Mouse (Mus musculus) forebrain, embryonic 13.5 days (tissue): ENCODE results near the gene Zfp292. TPM values are rescaled to one million over a fixed set of nuclear protein-coding genes. Genes with fewer than 3 reads are reported as not detected.

ENCODE experiments used
- ATAC-seq: fragments of 200-750 bp; cut with Nextera tagmentation; 2 replicates; pipeline ENCODE4 v1.8.0; 2017
- H3K27ac ChIP-seq: fragments of 300-500 bp; sonication (generic); 2 replicates; pipeline ENCODE4 v1.5.1; 2015; ENCODE audit warnings: inconsistent platforms, mild to moderate bottlenecking, moderate library complexity
- H3K27me3 ChIP-seq: fragments of 300-500 bp; sonication (generic); 2 replicates; pipeline ENCODE4 v1.6.1; 2015; ENCODE audit warnings: mild to moderate bottlenecking, inconsistent platforms
- H3K36me3 ChIP-seq: fragments of 300-500 bp; sonication (generic); 2 replicates; pipeline ENCODE4 v1.6.1; 2015; ENCODE audit warnings: mild to moderate bottlenecking, inconsistent platforms; ENCODE audit not compliant: poor library complexity, severe bottlenecking
- H3K4me1 ChIP-seq: fragments of 300-500 bp; sonication (generic); 2 replicates; pipeline ENCODE4 v1.6.1; 2015; ENCODE audit warnings: inconsistent platforms
- H3K4me2 ChIP-seq: fragments of 300-500 bp; sonication (generic); 2 replicates; pipeline ENCODE4 v1.6.1; 2015; ENCODE audit warnings: inconsistent platforms, mild to moderate bottlenecking, moderate library complexity
- H3K4me3 ChIP-seq: fragments of 300-500 bp; sonication (generic); 2 replicates; pipeline ENCODE4 v1.5.1; 2015; ENCODE audit warnings: mild to moderate bottlenecking, inconsistent platforms
- H3K9ac ChIP-seq: fragments of 300-500 bp; sonication (generic); 2 replicates; pipeline ENCODE4 v1.6.1; 2015; ENCODE audit warnings: mild to moderate bottlenecking, inconsistent platforms
- H3K9me3 ChIP-seq: fragments of 300-500 bp; sonication (generic); replicated peaks from 2 replicates; pipeline ENCODE4 v1.6.1; 2016; ENCODE audit warnings: inconsistent platforms
- WGBS: fragments of 180-500 bp; shearing (Covaris S2); methylation state at CpG from one replicate; pipeline ENCODE4 v1.1.7; 2015; 5-methylcytosine and 5-hydroxymethylcytosine counted together
- polyA plus RNA-seq: library from polyadenylated mRNA; unstranded; fragments of >200 nt; fragmentation: Nextera tagmentation; extraction: Ambion mirVana; gene quantifications from 2 replicates; pipeline ENCODE4 v1.2.1, GENCODE M21; 2015

Gene Zfp292
- polyA plus RNA-seq, 1 experiment from 2014 or later: 34.8 TPM

DNA sequence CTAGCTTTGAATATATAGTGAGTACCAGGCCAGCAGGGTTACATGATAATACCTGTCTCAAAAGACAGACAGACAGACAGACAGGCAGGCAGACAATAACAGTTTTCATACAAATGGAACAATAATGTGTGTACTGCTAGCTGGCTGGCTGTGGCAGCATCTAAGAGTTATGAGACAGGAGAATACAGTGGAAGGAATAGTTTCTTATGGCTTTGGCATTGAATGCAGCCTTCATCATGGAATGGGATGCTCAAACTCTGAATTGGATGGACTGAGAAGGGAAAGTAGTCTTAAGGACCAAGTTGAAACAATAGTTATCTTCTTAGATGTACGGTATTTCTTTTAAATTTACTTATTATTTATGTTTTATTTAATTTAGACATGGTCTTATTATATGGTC lies 16.6 kb upstream of the Zfp292 start:
- H3K4me1 ChIP-seq: peaks cover 4% of the 10 kb centered on the region; the same call in 1 of the 2 replicates
- no peaks in the 10 kb centered on the region for H3K36me3 ChIP-seq
- ATAC-seq: no peak
- no peak overlapping the region for H3K4me3 ChIP-seq
- no peak overlapping the region for H3K4me2 ChIP-seq
- no peak overlapping the region for H3K27ac ChIP-seq
- no peak overlapping the region for H3K9ac ChIP-seq
- no peaks in the 10 kb centered on the region for H3K27me3 ChIP-seq
- H3K9me3 ChIP-seq: no peaks in the 10 kb centered on the region
- 92% methylated on average over 1 of the region's 1 CpGs for WGBS

DNA sequence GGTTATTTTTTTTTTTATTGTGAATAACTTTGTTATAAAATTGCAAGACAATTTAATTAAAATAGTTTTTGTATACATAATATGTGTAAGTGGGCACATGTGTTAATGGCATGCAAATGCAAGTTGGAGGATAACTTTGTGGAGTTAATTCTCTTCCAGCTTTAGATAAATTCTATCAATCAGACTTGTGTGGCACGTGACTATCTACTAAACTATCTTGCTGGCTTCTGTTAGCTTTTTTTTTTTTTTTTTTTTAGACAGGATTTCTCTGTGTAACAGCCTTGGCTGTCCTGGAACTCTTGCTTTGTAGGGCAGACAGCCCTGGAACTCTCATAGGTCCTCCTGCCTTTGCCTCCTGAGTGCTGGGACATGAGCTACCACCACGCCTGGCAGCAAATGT lies 15.7 kb upstream of the Zfp292 start:
- Histone ChIP-seq H3K4me2 (no peak overlapping the region), H3K9me3 (no peaks in the 10 kb centered on the region), H3K27ac (no peak overlapping the region), H3K27me3 (no peaks in the 10 kb centered on the region), H3K36me3 (no peaks in the 10 kb centered on the region), H3K9ac (no peak overlapping the region), H3K4me1 (peaks cover 4% of the 10 kb centered on the region; the same call in 1 of the 2 replicates), H3K4me3 (no peak overlapping the region)
- no peak for ATAC-seq
- 68% methylated on average over 2 of the region's 2 CpGs for WGBS

DNA sequence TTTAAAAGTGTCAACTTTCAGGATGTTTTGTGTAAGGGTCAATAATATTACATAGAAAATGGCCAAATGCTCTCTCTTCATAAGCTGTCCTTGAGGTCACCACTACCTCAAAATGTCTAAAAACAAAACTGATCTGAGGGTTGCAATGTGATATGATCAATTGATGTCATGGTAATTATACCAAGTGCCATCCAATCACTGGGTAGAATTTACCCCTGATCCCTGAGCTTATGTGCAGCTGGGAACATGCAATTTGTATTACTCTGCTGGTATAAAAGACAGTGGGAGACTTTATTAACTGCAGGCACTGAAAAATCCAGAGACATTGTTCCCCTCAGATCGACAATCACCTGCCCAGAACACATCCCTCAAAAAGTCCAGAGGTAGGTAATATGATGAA lies 10.7 kb upstream of the Zfp292 start, which contains the start of gene Cga:
Gene Cga (plus strand): TSS at position 301 of the 400 bp plus-strand sequence.
- no peak within 1 kb of the TSS for H3K27ac ChIP-seq
- ATAC-seq: no peak
- H3K9ac ChIP-seq: no peak within 1 kb of the TSS
- no peak within 1 kb of the TSS for H3K4me2 ChIP-seq
- peaks cover 29% of the 10 kb centered on the region for H3K27me3 ChIP-seq
- H3K36me3 ChIP-seq: no peaks in the 10 kb centered on the region
- 72% methylated on average over 1 of the region's 1 CpGs for WGBS
- no peak within 1 kb of the TSS for H3K4me3 ChIP-seq
- no peaks in the 10 kb centered on the region for H3K4me1 ChIP-seq
- no peaks in the 10 kb centered on the region for H3K9me3 ChIP-seq

DNA sequence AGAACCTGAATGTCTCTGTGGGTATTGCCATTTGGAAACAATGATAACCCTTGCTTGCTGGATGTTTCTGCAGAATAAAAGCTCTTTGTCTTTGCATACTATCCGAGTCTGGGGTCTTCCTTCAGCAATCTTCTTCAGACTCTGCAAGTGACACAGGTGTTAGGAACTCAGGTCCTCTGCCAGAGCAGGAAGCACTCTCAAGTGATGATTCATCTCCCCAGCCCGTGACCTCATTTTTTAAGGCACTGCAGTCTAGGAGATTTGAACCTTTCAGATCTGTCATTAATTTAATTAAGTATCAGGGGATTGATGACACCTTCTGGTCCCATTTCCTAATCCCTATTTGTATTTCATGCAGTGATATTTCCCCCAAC lies 7.0 kb upstream of the Zfp292 start:
- Histone ChIP-seq H3K27ac (no peak overlapping the region), H3K4me3 (no peak overlapping the region), H3K9ac (no peak overlapping the region), H3K4me1 (peaks cover 12% of the 10 kb centered on the region), H3K36me3 (no peaks in the 10 kb centered on the region), H3K9me3 (no peaks in the 10 kb centered on the region), H3K4me2 (no peak overlapping the region), H3K27me3 (peaks cover 29% of the 10 kb centered on the region)
- ATAC-seq: no peak
- WGBS: 21% methylated on average over 2 of the region's 2 CpGs

DNA sequence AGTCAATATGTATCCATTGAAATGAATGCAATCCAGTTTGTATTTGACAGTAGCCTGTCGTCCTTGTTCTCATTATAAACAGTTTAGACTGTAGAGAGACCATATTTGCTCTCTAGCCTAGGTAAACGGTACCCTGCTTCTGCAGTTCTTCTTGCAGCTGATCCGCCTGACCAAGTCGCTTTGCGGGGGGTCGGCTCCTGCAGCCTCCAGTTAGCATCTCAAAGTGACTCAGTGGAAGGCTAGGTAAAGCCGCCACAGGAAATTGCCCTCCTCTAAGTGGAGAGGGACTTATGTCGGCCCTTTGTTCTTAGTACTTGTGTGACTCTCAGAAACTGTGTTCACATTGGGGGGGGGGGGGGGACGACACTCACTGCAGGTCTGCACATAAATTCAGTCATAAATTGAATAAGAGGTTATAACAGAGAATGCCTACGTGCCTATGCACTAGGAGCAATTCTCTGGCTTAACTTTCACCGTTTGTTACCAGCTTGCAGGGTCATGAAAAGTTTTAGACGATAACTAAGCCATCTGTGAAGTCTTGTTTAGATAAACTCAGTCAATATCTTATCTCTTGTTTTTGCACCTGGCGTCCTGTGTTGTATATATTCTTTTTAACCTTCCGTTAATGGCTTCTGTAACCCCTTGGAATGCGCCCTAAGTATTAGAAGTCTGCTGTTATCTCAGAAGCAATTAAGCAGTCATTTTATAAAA lies 6.5 kb upstream of the Zfp292 start:
- ATAC-seq: no peak
- Histone ChIP-seq H3K4me1 (peaks cover 12% of the 10 kb centered on the region), H3K4me2 (no peak overlapping the region), H3K9ac (no peak overlapping the region), H3K9me3 (no peaks in the 10 kb centered on the region), H3K36me3 (no peaks in the 10 kb centered on the region), H3K27ac (no peak overlapping the region), H3K4me3 (no peak overlapping the region), H3K27me3 (peaks cover 29% of the 10 kb centered on the region)
- 8% methylated on average over 15 of the region's 15 CpGs for WGBS

DNA sequence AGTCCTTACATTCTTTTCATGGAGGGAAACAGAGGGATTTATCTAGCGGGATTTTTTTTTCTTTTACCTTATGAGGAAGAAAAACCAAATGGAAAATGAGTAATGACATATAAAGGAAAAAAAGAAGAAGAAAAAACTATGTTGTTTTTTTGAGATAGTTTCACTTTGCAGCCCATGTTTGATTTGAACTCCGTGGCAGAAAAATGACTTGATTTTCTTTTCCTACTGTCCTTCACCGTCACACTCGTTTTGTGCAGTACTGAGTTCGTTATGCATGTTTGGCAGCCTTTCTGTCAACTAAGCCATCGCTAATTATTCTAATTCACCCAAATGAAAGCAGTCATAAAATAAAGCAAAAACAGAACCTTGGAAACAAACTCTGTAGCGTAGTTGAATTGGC lies 4.5 kb upstream of the Zfp292 start:
- H3K4me3 ChIP-seq: peak overlapping the region; percentile 70
- peaks cover 20% of the 10 kb centered on the region for H3K4me1 ChIP-seq
- ATAC-seq: no peak
- peak overlapping the region; percentile 97 for H3K27ac ChIP-seq
- WGBS: 5% methylated on average over 7 of the region's 7 CpGs
- no peaks in the 10 kb centered on the region for H3K9me3 ChIP-seq
- peak overlapping the region; percentile 86 for H3K4me2 ChIP-seq
- H3K36me3 ChIP-seq: no peaks in the 10 kb centered on the region
- peaks cover 29% of the 10 kb centered on the region for H3K27me3 ChIP-seq
- peak overlapping the region; percentile 90 for H3K9ac ChIP-seq

DNA sequence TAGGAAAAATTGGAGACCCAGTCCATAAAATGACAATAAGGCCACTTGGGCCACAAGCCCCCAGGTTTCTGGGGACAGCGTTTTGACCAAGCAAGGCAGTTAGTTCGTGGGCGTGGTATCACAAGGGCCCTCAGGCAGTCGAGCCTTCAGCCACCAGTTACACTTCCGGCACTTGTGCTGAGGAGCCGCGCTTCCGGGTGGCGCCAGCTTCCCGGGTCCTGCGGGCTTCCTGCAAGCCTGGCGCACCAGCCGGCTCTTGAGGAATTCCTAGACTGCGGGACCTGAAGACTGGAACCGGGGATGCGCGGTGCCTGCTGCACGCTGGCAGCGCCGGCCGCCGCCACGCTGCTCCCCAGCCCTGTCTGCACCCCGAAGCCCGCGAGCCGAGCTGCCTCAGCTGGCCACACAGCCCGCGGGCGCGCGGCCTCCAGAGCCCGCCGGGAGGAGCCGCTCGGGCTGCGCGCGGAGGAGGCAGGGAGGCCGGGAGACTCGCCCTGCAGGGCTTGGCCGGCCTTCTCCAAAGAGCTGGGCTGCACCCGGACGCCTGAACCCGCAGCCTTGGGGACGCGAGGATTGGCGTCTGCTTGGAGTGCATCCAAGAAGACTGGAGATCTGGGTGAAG lies 3.8 kb upstream of the Zfp292 start:
- Histone ChIP-seq H3K27ac (peak overlapping the region; percentile 97), H3K4me2 (peak overlapping the region; percentile 86), H3K9ac (peak overlapping the region; percentile 90), H3K4me1 (peaks cover 20% of the 10 kb centered on the region), H3K9me3 (no peaks in the 10 kb centered on the region), H3K27me3 (peaks cover 28% of the 10 kb centered on the region), H3K36me3 (no peaks in the 10 kb centered on the region), H3K4me3 (peak overlapping the region; percentile 70)
- ATAC-seq: peak; percentile 75
- under 1% methylated on average over 42 of the region's 48 CpGs for WGBS

DNA sequence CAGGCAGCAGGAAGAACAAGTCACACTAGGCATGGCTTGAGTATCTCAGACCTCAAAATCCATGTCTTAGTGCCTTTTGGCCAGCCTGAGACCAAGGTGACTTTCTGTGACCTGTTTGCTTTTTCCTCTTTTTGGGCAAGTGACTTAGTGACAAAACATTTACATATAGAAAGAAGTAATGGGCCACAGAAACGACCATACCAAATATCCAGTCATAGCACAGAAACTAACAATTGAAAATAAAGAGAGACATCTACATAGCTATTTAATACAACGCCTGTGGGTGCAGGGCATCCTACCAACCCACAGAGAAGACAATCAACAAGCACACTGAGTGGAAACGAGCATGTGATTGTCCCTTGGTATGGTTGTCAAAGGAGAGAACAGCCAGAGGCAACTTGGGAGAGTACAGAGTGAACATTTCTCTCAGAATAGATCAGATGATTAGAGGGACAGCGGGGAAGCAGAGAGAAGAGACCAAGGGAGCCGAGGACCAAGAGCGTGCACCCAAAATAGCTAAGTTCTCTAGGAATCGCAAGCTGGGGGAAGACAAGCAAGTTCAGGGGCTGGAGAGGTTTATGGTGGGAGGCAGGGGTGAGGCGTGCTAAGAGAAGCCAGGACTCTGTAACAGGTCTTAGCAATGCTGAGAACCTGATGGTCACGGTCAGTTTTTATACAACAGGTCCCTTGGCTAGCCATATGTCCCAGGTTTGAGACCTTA lies 3.0 kb upstream of the Zfp292 start:
- Histone ChIP-seq H3K4me1 (peaks cover 28% of the 10 kb centered on the region), H3K27ac (0 out of 2 replicates have a peak overlapping the region, but pooled peaks have one; percentile 97), H3K4me2 (peak overlapping the region; percentile 86), H3K4me3 (peak overlapping the region; percentile 70; the same call in 1 of the 2 replicates), H3K27me3 (peaks cover 21% of the 10 kb centered on the region), H3K9me3 (no peaks in the 10 kb centered on the region), H3K9ac (no peak overlapping the region), H3K36me3 (no peaks in the 10 kb centered on the region)
- WGBS: 60% methylated on average over 9 of the region's 9 CpGs
- no peak for ATAC-seq

DNA sequence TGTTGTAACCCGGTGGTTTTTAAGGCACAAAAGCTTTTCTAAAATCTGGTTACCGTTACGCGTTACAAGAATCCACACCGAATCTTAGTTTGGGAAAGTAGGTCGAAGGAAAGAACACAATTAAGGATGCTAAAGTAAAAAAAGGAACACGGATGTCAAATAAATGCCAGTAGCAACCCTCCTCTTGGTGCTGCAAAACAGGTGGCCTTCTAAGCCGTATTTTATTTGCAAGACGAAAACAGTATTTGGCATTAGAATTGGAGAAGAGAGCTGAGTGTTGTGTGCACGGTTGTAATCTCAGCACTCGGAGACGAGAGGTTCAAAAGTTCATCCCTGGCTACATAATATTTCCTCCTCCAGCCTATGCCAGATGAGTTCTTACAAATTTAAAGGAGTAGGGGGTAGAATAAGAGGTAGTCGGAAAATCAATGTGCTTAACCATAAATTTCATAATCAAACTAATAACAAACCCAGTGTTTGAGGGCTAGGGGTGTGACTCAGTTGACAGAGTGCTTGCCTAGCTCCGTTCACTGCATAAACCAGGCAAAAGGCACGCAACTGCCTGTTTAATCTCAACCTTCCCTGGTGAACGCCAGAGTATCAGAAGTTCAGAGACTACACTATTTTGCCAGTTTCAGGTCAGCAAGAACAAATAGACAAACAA lies 738 bp upstream of the Zfp292 start:
- ATAC-seq: no peak
- H3K9ac ChIP-seq: peak overlapping the region; percentile 100
- whole genome bisulfite sequencing: 46% methylated on average over 16 of the region's 16 CpGs
- H3K27ac ChIP-seq: peak overlapping the region; percentile 99
- peaks cover 5% of the 10 kb centered on the region for H3K36me3 ChIP-seq
- peaks cover 33% of the 10 kb centered on the region for H3K4me1 ChIP-seq
- peak overlapping the region; percentile 77 for H3K4me2 ChIP-seq
- H3K9me3 ChIP-seq: no peaks in the 10 kb centered on the region
- H3K27me3 ChIP-seq: no peaks in the 10 kb centered on the region; the same call in 1 of the 2 replicates
- peak overlapping the region; percentile 95 for H3K4me3 ChIP-seq

DNA sequence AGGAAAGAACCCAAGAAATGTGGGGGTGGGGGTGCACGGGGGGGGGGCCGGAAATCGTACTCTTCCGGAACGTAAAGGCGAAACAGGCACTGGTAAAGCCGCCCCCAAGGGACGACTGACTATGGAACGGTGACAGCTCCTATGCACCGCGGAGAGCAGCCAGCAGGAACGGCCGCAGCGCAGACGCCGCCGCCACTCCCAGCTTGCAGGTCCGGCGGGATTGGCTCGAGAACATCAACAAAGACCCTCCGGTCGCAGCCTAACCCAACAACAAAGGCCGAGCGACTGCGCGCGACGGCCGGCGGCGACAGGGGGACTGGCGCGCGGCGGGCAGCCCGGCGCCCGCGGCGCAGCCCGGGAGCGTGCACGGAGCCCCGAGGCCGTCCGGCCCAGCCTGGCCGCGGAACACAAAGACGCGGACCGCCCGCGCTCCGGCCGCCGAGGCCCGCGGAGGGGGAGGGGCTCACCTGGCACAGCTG lies 430 bp downstream of the Zfp292 start:
- Histone ChIP-seq H3K4me3 (peak overlapping the region; percentile 95), H3K27me3 (no peaks in the 10 kb centered on the region; the same call in 1 of the 2 replicates), H3K9ac (peak overlapping the region; percentile 100), H3K4me2 (peak overlapping the region; percentile 77), H3K4me1 (peaks cover 28% of the 10 kb centered on the region), H3K36me3 (peaks cover 11% of the 10 kb centered on the region), H3K27ac (peak overlapping the region; percentile 99), H3K9me3 (no peaks in the 10 kb centered on the region)
- 0% methylated on average over 44 of the region's 58 CpGs for WGBS
- ATAC-seq: peak; percentile 74

DNA sequence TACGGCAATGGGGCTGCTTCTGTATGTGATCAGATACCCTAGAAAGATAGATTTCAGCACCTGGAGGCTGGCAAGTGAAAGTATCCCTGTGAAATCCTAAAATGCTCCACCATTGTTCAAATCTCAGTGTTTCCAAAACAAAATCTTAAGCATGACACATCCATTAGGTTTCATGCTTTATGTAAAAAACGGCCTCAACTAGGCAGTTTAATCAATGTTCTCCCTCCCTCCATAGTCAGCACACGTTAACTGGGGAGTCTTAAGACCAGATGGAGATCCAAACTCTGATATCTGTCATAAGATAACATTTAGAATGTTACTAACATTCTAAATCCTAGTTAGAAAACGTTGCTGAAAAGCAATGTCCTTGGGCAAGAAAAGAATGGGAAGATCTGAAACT lies 909 bp downstream of the Zfp292 start:
- peak overlapping the region; percentile 100 for H3K9ac ChIP-seq
- peak overlapping the region; percentile 77 for H3K4me2 ChIP-seq
- WGBS: 15% methylated on average over 4 of the region's 4 CpGs

More for the DNA sequence above, 909 bp downstream of the Zfp292 start:
- ATAC-seq: no peak
- Histone ChIP-seq H3K27ac (peak overlapping the region; percentile 99), H3K4me1 (peaks cover 27% of the 10 kb centered on the region), H3K4me3 (peak overlapping the region; percentile 95), H3K27me3 (no peaks in the 10 kb centered on the region; the same call in 1 of the 2 replicates), H3K36me3 (peaks cover 16% of the 10 kb centered on the region), H3K9me3 (no peaks in the 10 kb centered on the region)
